Mouse (Mus musculus) urinary bladder, postnatal 4 days (tissue): ENCODE data around the gene Neu1.
"Not testable (repeated sequence)": the region's sequence is repeated elsewhere in the genome, so short reads cannot be mapped to it uniquely, and the experiment has no call there.

Experiments used
- DNase-seq, 2 experiments: peaks; one replicate each; pipeline ENCODE4 v3.0.0; 2021 to 2022; ENCODE audit warnings: low spot score in 2 of 2

Neu1 gene

GRCm38 (mm10) chr17:34931061-34931734 is at the start of gene Neu1:
TSS of gene Neu1 (plus strand) at chr17:34931253.
- peak; percentile 96 to 99 for DNase-seq

GRCm38 (mm10) chr17:34881683-34882310 is 49.3 kb upstream of the Neu1 start, which contains the start of gene Gm20547:
TSS of gene Gm20547 (minus strand) at chr17:34882042.
- no peak for DNase-seq

- no peak for DNase-seq
Observed at GRCm38 (mm10) chr17:34883332-34883731, 47.7 kb upstream of the Neu1 start.

- no peak for DNase-seq
Observed at GRCm38 (mm10) chr17:34884704-34885103, 46.3 kb upstream of the Neu1 start.

- DNase-seq: no peak
Observed at GRCm38 (mm10) chr17:34885615-34886014, 45.4 kb upstream of the Neu1 start.

- no peak for DNase-seq
Observed at GRCm38 (mm10) chr17:34887942-34888341, 43.1 kb upstream of the Neu1 start.

GRCm38 (mm10) chr17:34890074-34890743 is 40.8 kb upstream of the Neu1 start:
- no peak for DNase-seq

GRCm38 (mm10) chr17:34891377-34891776 is 39.7 kb upstream of the Neu1 start:
- DNase-seq: no peak

GRCm38 (mm10) chr17:34893072-34893824 is 37.8 kb upstream of the Neu1 start:
- DNase-seq: no peak

GRCm38 (mm10) chr17:34894074-34894597 is 36.9 kb upstream of the Neu1 start:
- peak; percentile 96 for DNase-seq

GRCm38 (mm10) chr17:34894801-34895530 is 36.1 kb upstream of the Neu1 start:
- peak in 1 of 2 experiments; percentile 59 for DNase-seq

- no peak for DNase-seq
Observed at GRCm38 (mm10) chr17:34895724-34896123, 35.3 kb upstream of the Neu1 start.

- DNase-seq: no peak
Observed at GRCm38 (mm10) chr17:34896366-34896765, 34.7 kb upstream of the Neu1 start.

GRCm38 (mm10) chr17:34897373-34898159 is 33.5 kb upstream of the Neu1 start:
- no peak for DNase-seq

GRCm38 (mm10) chr17:34898160-34898586 is 32.9 kb upstream of the Neu1 start, which contains the start of the genes C2 and Ehmt2:
TSS of gene C2 (minus strand) at chr17:34898265.
TSS of gene Ehmt2 (plus strand) at chr17:34898469.
- peak; percentile 79 to 83 for DNase-seq

GRCm38 (mm10) chr17:34898706-34899052 is 32.4 kb upstream of the Neu1 start:
- DNase-seq: no peak

- DNase-seq: peak in 1 of 2 experiments; percentile 47
Observed at GRCm38 (mm10) chr17:34899053-34899889, 31.8 kb upstream of the Neu1 start.

GRCm38 (mm10) chr17:34899890-34900243 is 31.2 kb upstream of the Neu1 start:
- DNase-seq: no peak

- DNase-seq: not testable (repeated sequence)
Observed at GRCm38 (mm10) chr17:34900826-34901225, 30.2 kb upstream of the Neu1 start.
